Mouse (Mus musculus): ENCODE measurements around the gene Gm12185.

Gene Gm12185

DNA sequence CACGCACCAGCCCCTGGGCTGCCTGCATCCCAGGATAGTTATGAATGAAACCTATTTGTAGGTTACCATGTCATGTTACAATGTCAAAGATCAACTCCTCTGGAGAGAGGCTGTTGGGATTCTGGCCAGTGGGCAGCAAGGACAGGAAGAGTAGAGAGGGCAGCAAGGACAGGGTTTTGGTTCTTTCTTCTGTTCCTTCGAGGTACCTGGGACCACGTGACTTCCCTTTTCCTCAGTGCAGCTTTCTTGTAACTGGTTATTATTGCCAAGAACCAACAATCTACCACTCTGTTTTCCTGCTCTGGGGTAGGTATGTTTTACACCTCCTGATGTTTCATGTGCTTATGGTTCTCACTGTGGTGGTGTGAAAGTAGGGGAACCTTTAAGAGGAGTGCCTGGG is 128.2 kb downstream of the Gm12185 start:
- in situ Hi-C loops (cut with MboI; ENCODE audit: low sequenced_read_pairs): loop anchor here (25.0 kb wide), 2 partner anchors 223 to 398 kb away; partner anchors contain the start of gene Ifi47

DNA sequence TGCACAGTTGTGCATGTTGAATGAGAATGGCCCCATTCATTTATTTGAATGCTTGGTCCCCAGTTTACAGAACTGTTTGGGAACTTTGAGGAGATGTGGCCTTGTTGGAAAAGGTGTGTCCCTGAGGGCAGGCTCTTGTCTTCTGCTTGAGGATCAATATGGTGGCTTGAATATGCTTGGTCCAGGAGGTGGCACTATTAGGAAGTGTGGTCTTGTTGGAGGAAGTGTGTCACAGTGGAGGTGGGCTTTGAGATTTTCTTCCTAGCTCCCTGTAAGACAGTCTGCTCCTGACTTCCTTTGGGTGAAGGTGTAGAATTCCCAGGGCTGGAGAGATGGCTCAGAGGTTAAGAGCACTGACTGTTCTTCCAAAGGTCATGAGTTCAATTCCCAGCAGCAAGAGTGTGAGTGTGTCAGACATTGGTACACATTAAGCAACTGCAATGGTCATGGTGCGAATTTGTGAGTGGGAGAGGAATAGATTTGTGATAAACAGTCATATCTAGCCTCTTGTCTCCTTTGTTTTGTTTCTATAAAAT is 129.2 kb downstream of the Gm12185 start:
- in situ Hi-C loops (cut with MboI; ENCODE audit: low sequenced_read_pairs): loop anchor here (25.0 kb wide), 2 partner anchors 224 to 399 kb away; partner anchors contain the start of gene Ifi47

GRCm38 (mm10) chr11:48859014-48859413 is 133.0 kb downstream of the Gm12185 start:
- in situ Hi-C loops (cut with MboI; ENCODE audit: low sequenced_read_pairs): loop anchor here (25.0 kb wide), 2 partner anchors 228 to 403 kb away; partner anchors contain the start of gene Ifi47
